Comparison of ENCODE assay signal across 15 mouse cellular contexts in genomic region chr3:126599936-126600335, GRCm38 (mm10). TPM values are rescaled to one million over a fixed set of nuclear protein-coding genes. Genes with fewer than 3 reads are reported as not detected.
DNase-seq lines count a peak whose midpoint lies in the region; ATAC-seq and TF ChIP-seq lines count a peak whose summit lies in the region.
"Had no signal": no experiment of that assay in that cellular context is flagged by ENCODE, and none has a peak within 500 bp of the region (broad histone marks: within the 10 kb centered on the region; RNA-seq: fewer than 3 reads in every experiment).

No protein-coding gene starts in this region.

- no peak overlapping the region for H3K27ac ChIP-seq in heart, embryonic 13.5 days (replicated peaks)
- no peak overlapping the region for H3K27ac ChIP-seq in heart, embryonic 12.5 days (ENCODE audit: poor library complexity, severe bottlenecking)
- H3K27ac ChIP-seq in midbrain, postnatal 0 days (ENCODE audit: low read depth, low read length): no peak overlapping the region
- H3K27ac ChIP-seq in midbrain, embryonic 11.5 days (ENCODE audit: low read depth, low read length): no peak overlapping the region
- no peak overlapping the region for H3K27ac ChIP-seq in forebrain, embryonic 16.5 days (ENCODE audit: low read length)
- H3K27ac ChIP-seq: embryonic facial prominence, embryonic 15.5 days; kidney, embryonic 15.5 days; layer of hippocampus, adult 2 months; liver, embryonic 13.5 days had no signal

- no peak for DNase-seq in midbrain, postnatal 0 days (ENCODE audit: low spot score)
- DNase-seq in midbrain, embryonic 11.5 days (ENCODE audit: low spot score, missing footprints): no peak
- DNase-seq in retina, postnatal 1 day: peak; percentile 49
- no peak for DNase-seq in lung, adult 18-20 months
- no peak for DNase-seq in layer of hippocampus, adult 8-10 months (ENCODE audit: low spot score in 2 of 2)
- DNase-seq: adrenal gland, postnatal 14 days; B cell, adult 2 months; liver, embryonic 13.5 days; lung, postnatal 10 days had no signal

- no peak for TF ChIP-seq CTCF in midbrain, postnatal 0 days (IDR thresholded peaks at IDR 0.05)

- 0 out of 2 replicates have a peak, but pooled peaks cover 3% of the 10 kb centered on the region for H3K9me3 ChIP-seq in heart, embryonic 13.5 days
- peaks cover 2% of the 10 kb centered on the region; the same call in 1 of the 2 replicates for H3K9me3 ChIP-seq in heart, embryonic 12.5 days (replicated peaks)
- no peaks in the 10 kb centered on the region for H3K9me3 ChIP-seq in midbrain, postnatal 0 days (ENCODE audit: low read length)
- H3K9me3 ChIP-seq in midbrain, embryonic 11.5 days (ENCODE audit: control insufficient read depth, low read length): no peaks in the 10 kb centered on the region
- no peaks in the 10 kb centered on the region for H3K9me3 ChIP-seq in forebrain, embryonic 16.5 days (ENCODE audit: control insufficient read depth, low read length)
- H3K9me3 ChIP-seq: embryonic facial prominence, embryonic 15.5 days; liver, embryonic 13.5 days had no signal

- H3K4me3 ChIP-seq in heart, embryonic 13.5 days: peak overlapping the region; percentile 91
- no peak overlapping the region for H3K4me3 ChIP-seq in heart, embryonic 12.5 days
- peak overlapping the region; percentile 88; the same call in 1 of the 2 replicates for H3K4me3 ChIP-seq in midbrain, postnatal 0 days (ENCODE audit: low read depth, low read length)
- H3K4me3 ChIP-seq in midbrain, embryonic 11.5 days (ENCODE audit: low read depth, low read length): no peak overlapping the region
- no peak overlapping the region for H3K4me3 ChIP-seq in forebrain, embryonic 16.5 days (replicated peaks; ENCODE audit: low read length)
- H3K4me3 ChIP-seq: embryonic facial prominence, embryonic 15.5 days; kidney, embryonic 15.5 days; layer of hippocampus, adult 2 months; liver, embryonic 13.5 days had no signal

- H3K27me3 ChIP-seq in heart, embryonic 13.5 days (replicated peaks): no peaks in the 10 kb centered on the region
- H3K27me3 ChIP-seq in heart, embryonic 12.5 days (replicated peaks): no peaks in the 10 kb centered on the region
- no peaks in the 10 kb centered on the region for H3K27me3 ChIP-seq in midbrain, postnatal 0 days (ENCODE audit: insufficient read depth, low read length)
- no peaks in the 10 kb centered on the region for H3K27me3 ChIP-seq in midbrain, embryonic 11.5 days (ENCODE audit: control insufficient read depth, insufficient read depth, low read length)
- H3K27me3 ChIP-seq in forebrain, embryonic 16.5 days (replicated peaks; ENCODE audit: control insufficient read depth, insufficient read depth, low read length): no peaks in the 10 kb centered on the region
- H3K27me3 ChIP-seq: embryonic facial prominence, embryonic 15.5 days; kidney, embryonic 15.5 days had no signal

- no peak for ATAC-seq in heart, embryonic 13.5 days (ENCODE audit: extremely low read depth, insufficient number of reproducible peaks, low FRiP score, low TSS enrichment)
- ATAC-seq in heart, embryonic 12.5 days (ENCODE audit: insufficient number of reproducible peaks, low FRiP score): no peak
- no peak for ATAC-seq in midbrain, postnatal 0 days (ENCODE audit: low FRiP score)
- ATAC-seq in midbrain, embryonic 11.5 days (ENCODE audit: low FRiP score): no peak
- ATAC-seq in forebrain, embryonic 16.5 days: no peak

- no peak overlapping the region; the same call in 1 of the 2 replicates for H3K9ac ChIP-seq in heart, embryonic 13.5 days
- no peak overlapping the region for H3K9ac ChIP-seq in heart, embryonic 12.5 days
- H3K9ac ChIP-seq in midbrain, postnatal 0 days (replicated peaks; ENCODE audit: low read length, poor library complexity, severe bottlenecking): no peak overlapping the region
- no peak overlapping the region for H3K9ac ChIP-seq in midbrain, embryonic 11.5 days (ENCODE audit: low read length)
- H3K9ac ChIP-seq in forebrain, embryonic 16.5 days (replicated peaks; ENCODE audit: low read depth, low read length): no peak overlapping the region
- H3K9ac ChIP-seq: embryonic facial prominence, embryonic 15.5 days; kidney, embryonic 15.5 days; liver, embryonic 13.5 days had no signal

- H3K4me2 ChIP-seq in heart, embryonic 13.5 days: peak overlapping the region; percentile 85
- H3K4me2 ChIP-seq in heart, embryonic 12.5 days: no peak overlapping the region
- peak overlapping the region; percentile 93 for H3K4me2 ChIP-seq in midbrain, postnatal 0 days (ENCODE audit: low read depth, low read length, poor library complexity, severe bottlenecking)
- no peak overlapping the region for H3K4me2 ChIP-seq in midbrain, embryonic 11.5 days
- H3K4me2 ChIP-seq in forebrain, embryonic 16.5 days (ENCODE audit: low read length): peak overlapping the region; percentile 18; the same call in 1 of the 2 replicates
- H3K4me2 ChIP-seq: embryonic facial prominence, embryonic 15.5 days; kidney, embryonic 15.5 days; liver, embryonic 13.5 days had no signal

- H3K4me1 ChIP-seq in heart, embryonic 13.5 days: peaks cover 38% of the 10 kb centered on the region
- peaks cover 19% of the 10 kb centered on the region for H3K4me1 ChIP-seq in heart, embryonic 12.5 days (replicated peaks)
- no peaks in the 10 kb centered on the region for H3K4me1 ChIP-seq in midbrain, postnatal 0 days (ENCODE audit: insufficient read depth, low read length)
- H3K4me1 ChIP-seq in midbrain, embryonic 11.5 days (ENCODE audit: control insufficient read depth, insufficient read depth, low read length): peaks cover 5% of the 10 kb centered on the region; the same call in 1 of the 2 replicates
- peaks cover 9% of the 10 kb centered on the region for H3K4me1 ChIP-seq in forebrain, embryonic 16.5 days (replicated peaks; ENCODE audit: control insufficient read depth, insufficient read depth, low read length)

- WGBS in heart, embryonic 13.5 days: 54% methylated on average over 10 of the region's 10 CpGs
- 57% methylated on average over 10 of the region's 10 CpGs for WGBS in heart, embryonic 12.5 days
- WGBS in midbrain, postnatal 0 days: 50% methylated on average over 10 of the region's 10 CpGs
- WGBS in midbrain, embryonic 11.5 days: 47% methylated on average over 10 of the region's 10 CpGs
- 11% methylated on average over 10 of the region's 10 CpGs for WGBS in forebrain, embryonic 16.5 days

- peaks cover 42% of the 10 kb centered on the region for H3K36me3 ChIP-seq in heart, embryonic 13.5 days
- H3K36me3 ChIP-seq in heart, embryonic 12.5 days: peaks cover 24% of the 10 kb centered on the region
- no peaks in the 10 kb centered on the region for H3K36me3 ChIP-seq in midbrain, postnatal 0 days (ENCODE audit: insufficient read depth, low read length)
- no peaks in the 10 kb centered on the region for H3K36me3 ChIP-seq in midbrain, embryonic 11.5 days (ENCODE audit: control insufficient read depth, insufficient read depth, low read length)
- 0 out of 2 replicates have a peak, but pooled peaks cover 3% of the 10 kb centered on the region for H3K36me3 ChIP-seq in forebrain, embryonic 16.5 days (ENCODE audit: control insufficient read depth, insufficient read depth)
- H3K36me3 ChIP-seq: embryonic facial prominence, embryonic 15.5 days; liver, embryonic 13.5 days had no signal

RNA-seq across cellular contexts. Expression of gene Camk2d, which starts 3.8 kb away (rescaled TPM):
- polyA plus RNA-seq in heart, embryonic 13.5 days (2015; fragmentation: Nextera tagmentation; extraction: Ambion mirVana): 87.4 and 97.6 TPM in 2 replicates
- polyA plus RNA-seq in heart, embryonic 12.5 days (2016; fragmentation: Nextera tagmentation; extraction: Ambion mirVana): 125 and 136 TPM in 2 replicates
- 143 and 162 TPM in 2 replicates for total RNA-seq in midbrain, postnatal 0 days (2014; rRNA removed)
- 83.5 and 95.8 TPM in 2 replicates for polyA plus RNA-seq in midbrain, postnatal 0 days (2015; fragmentation: Nextera tagmentation; extraction: Ambion mirVana)
- 13.5 TPM in 2 replicates for polyA plus RNA-seq in midbrain, embryonic 11.5 days (2014; fragmentation: Nextera tagmentation; extraction: Ambion mirVana)
- 30.2 and 40.6 TPM in 2 replicates for polyA plus RNA-seq in forebrain, embryonic 16.5 days (2015; fragmentation: Nextera tagmentation; extraction: Ambion mirVana)
- total RNA-seq in layer of hippocampus, adult 8-10 months (2022): 10 to 100 TPM; 59.0 to 69.4 (median 60.4) TPM

Comparison
In these comparisons a context has a peak if more than half of its experiments do, and no peak if none do; other contexts are left out.
1. H3K4me2 ChIP-seq: peak in heart, embryonic 13.5 days (single experiment), midbrain, postnatal 0 days (single experiment) and forebrain, embryonic 16.5 days (single experiment); none in heart, embryonic 12.5 days (single experiment) and midbrain, embryonic 11.5 days (single experiment).
2. H3K4me3 ChIP-seq: peak in heart, embryonic 13.5 days (single experiment) and midbrain, postnatal 0 days (single experiment); none in heart, embryonic 12.5 days (single experiment), midbrain, embryonic 11.5 days (single experiment) and forebrain, embryonic 16.5 days (single experiment).